Mouse (Mus musculus) right cerebral cortex, postnatal 36 days (tissue): ENCODE data around the gene Plxnb2.

Experiments
- DNase-seq, 2 experiments: peaks; one replicate each; pipeline ENCODE4 v3.0.0; 2022; ENCODE audit warnings: low spot score in 2 of 2, mixed read lengths in 1 of 2

The Plxnb2 gene

GRCm38 (mm10) chr15:89149271-89150040 is 31.1 kb downstream of the Plxnb2 start, which contains the start of gene Mapk11:
Gene Mapk11, minus strand, starts transcription at chr15:89149628.
- DNase-seq = no peak

GRCm38 (mm10) chr15:89148496-89149270 is 31.9 kb downstream of the Plxnb2 start:
- no peak for DNase-seq

DNA sequence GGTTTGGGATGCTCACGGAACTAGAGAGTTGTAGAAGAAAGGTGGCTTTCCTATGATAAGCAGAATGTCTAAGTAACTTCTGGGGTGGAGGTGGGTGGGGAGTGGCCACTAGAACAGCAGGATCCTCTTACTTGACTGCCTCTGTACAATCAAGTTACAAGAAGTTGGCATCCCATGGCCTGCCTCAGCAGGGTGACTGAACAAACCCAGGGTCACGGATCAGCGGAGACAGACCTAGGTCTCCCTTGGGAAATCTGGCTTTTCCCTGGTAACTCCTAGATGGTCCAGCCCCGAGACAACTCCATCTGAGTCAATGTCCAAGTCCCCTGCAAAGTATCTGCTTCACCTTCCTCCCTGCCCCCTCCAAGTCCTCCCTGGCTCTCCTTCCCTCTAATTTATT is 32.7 kb downstream of the Plxnb2 start:
- DNase-seq = no peak

DNA sequence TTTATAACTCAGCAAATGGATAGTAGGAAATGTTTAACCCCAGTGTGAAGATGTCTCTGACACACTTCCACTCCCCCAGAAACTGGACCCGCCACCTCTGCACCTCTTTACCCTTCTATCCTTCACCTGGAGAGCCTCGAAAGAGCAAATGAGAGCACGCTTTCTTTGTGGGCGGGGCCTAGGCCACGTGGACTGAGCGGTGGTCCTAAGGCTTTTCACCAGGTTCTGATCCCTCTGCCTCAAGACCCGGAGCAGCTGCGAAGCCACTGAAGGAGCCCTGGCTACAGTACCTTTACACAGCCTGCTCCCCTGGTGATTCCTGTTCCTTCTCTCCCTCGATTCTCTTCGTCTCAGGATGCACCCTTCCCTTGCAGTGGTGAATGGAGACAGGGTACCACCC is 33.1 kb downstream of the Plxnb2 start:
- DNase-seq = no peak

DNA sequence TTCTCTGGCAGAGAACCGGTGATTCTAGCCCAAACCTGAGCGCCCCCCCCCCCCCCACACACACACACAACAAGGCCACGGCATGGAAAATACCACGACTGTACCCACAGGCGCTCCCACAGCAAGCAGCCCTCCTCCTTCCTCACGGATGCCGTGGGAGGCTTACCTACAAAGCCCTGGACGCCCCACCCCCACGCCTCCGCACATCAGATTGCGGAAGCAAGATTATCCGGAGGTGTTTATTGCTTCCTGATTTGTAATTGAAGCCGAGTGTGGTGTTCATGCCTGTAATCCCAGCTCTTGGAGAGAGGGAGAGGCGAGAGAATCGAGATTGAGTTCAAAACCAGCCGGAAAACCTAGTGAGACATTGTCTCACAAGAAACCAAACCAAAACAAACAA is 33.6 kb downstream of the Plxnb2 start:
- DNase-seq = peak; percentile 61 to 68

DNA sequence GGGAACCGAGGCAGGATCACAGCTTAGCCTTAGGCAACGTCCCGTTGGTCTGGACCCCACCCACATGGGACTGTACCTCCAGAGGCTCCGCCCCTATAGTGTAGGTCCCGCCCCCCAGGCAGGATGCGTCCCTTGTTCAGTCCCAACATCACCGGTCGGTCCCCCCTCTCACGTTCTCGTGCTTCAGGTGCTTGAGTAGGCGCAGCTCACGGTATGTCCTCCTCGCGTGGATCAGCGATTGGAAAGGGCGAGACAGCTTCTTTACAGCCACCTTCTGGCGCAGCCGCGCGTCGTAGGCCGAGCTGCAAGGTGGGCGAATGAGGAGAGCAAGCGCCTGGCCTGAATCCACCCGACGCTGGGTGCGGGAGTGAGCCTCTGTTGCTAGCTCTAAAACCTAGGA is 34.1 kb downstream of the Plxnb2 start:
- DNase-seq = peak; percentile 76 to 82

GRCm38 (mm10) chr15:89145813-89146350 is 34.7 kb downstream of the Plxnb2 start:
- no peak for DNase-seq

GRCm38 (mm10) chr15:89144965-89145364 is 35.6 kb downstream of the Plxnb2 start:
- DNase-seq = no peak

- DNase-seq = no peak
Measured at GRCm38 (mm10) chr15:89143134-89143533, 37.5 kb downstream of the Plxnb2 start.

GRCm38 (mm10) chr15:89141905-89142304 is 38.7 kb downstream of the Plxnb2 start:
- no peak for DNase-seq

DNA sequence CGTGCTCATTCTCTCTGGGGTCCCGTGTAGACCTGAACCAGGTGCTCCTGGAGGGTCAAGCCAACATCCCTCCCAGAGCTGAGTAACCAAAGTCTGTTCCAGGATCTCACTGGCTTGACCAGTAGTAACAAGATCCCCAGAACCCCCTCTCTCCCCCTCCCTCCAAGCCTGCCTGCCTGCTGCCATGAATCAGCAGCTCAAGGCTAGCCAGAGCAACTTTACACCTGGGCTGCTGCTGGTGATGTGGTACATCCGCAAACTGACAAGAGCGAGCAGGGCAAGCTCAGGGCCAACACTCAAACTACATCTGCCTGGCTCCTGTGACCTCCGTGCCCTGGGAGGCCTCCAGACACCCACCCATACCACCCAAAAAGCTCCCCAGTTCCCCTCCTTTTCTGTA is 39.1 kb downstream of the Plxnb2 start:
- no peak for DNase-seq

- no peak for DNase-seq
Measured at GRCm38 (mm10) chr15:89140659-89141252, 39.8 kb downstream of the Plxnb2 start, which contains the start of gene Mapk12. Gene Mapk12, minus strand, starts transcription at chr15:89140703.

- peak; percentile 79 to 87 for DNase-seq
Measured at GRCm38 (mm10) chr15:89140048-89140658, 40.4 kb downstream of the Plxnb2 start.

- DNase-seq = no peak
Measured at GRCm38 (mm10) chr15:89138531-89138930, 42.1 kb downstream of the Plxnb2 start.

- DNase-seq = no peak
Measured at GRCm38 (mm10) chr15:89138046-89138405, 42.6 kb downstream of the Plxnb2 start.

- no peak for DNase-seq
Measured at GRCm38 (mm10) chr15:89137378-89138045, 43.1 kb downstream of the Plxnb2 start.

DNA sequence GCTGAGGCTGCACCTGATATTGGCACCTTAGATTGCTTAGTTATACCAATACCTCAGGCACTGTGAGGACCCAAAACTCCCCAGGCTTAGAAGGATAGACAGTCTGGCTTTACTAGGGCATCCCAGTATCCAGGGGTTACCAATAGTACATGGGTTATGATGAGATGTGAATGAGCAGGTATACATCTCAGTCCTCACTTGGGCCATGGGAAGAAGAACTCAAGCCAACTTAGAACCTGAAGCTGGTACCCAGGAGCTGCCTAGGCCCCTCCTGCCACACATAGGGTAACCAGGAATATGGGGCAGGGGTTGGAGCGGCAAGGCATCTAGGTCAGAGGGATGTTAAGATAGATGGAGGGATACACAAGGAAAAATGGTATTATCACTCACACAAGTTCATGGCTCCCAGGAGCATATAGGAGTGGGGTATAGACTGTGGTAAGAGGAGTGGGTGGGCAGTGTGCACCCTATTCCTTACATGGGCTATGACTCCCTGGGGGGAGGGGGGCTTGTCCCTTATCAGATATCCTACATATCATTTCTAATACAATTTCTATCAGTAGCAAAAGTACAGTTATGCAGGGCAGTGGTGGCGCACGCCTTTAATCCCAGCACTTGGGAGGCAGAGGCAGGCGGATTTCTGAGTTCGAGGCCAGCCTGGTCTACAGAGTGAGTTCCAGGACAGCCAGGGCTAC is 44.0 kb downstream of the Plxnb2 start:
- DNase-seq = no peak

DNA sequence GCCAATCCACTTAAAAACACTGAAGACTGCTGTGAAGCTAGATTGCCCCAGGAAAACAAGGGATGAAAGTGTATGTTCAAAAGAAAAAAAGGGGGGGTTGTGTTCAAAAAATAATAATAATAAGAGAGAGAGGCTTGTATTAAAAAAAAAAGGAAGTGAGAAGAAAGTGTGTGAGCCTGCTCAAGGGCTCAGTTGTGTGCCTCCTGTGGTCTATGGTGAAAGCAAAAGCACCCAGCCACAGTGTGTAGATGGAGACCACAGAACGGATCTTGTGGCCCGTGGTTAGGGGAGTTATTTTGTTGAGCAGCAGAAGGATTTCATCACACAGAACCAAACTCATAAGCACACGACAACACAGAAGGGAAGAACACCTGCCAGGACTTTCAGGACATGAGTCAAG is 49.3 kb downstream of the Plxnb2 start:
- DNase-seq = no peak

DNA sequence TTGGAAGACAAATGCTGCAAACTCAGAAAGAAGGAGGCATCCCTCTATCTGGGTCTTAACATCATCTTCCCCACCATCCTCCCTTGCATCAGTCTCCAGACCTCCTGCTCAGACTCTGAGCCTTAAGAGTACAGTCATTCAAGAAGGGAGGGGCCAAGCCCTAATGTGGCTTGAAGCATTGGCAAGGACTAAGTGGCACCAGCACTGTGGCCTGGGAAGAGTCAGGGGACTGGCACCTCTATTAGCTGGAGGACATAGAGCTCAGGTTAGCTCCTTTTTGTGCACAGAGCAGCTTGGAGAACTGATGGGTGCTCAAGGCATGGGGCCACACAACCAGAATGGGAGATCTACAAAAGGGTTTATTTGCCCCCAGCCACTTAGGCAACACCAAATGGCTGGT is 50.3 kb downstream of the Plxnb2 start:
- no peak for DNase-seq
